20 mouse cellular contexts compared by ENCODE assay signal in genomic region chr7:99674209-99674608, GRCm38 (mm10). TPM values are rescaled to one million over a fixed set of nuclear protein-coding genes. Genes with fewer than 3 reads are reported as not detected.
DNase-seq lines count a peak whose midpoint lies in the region; ATAC-seq and TF ChIP-seq lines count a peak whose summit lies in the region.
"Had no signal": no experiment of that assay in that cellular context is flagged by ENCODE, and none has a peak within 500 bp of the region (broad histone marks: within the 10 kb centered on the region; RNA-seq: fewer than 3 reads in every experiment).

No protein-coding gene starts in this region.

- peak; percentile 26 to 29 for DNase-seq in left cerebral cortex, postnatal 14 days (ENCODE audit: low spot score in 2 of 2)
- no peak for DNase-seq in left cerebral cortex, postnatal 10 days (ENCODE audit: extremely low spot score in 1 of 2, low spot score in 2 of 2)
- DNase-seq in B cell, adult 2 months = peak; percentile 23 to 28
- no peak for DNase-seq in adipocyte (ENCODE audit: low spot score)
- DNase-seq in spleen, adult 18-20 months = no peak
- DNase-seq: adrenal gland, adult 8-10 months; cerebellum, adult 11 months; gastrocnemius, postnatal 10 days; heart, postnatal 4 days; kidney, postnatal 14 days; thymus, postnatal 36 days had no signal

- no peak for TF ChIP-seq POLR2A in bone marrow macrophage, adult 2 months (IDR thresholded peaks at IDR 0.05; ENCODE audit: borderline replicate concordance, low read depth, low read length)

- H3K4me1 ChIP-seq in bone marrow macrophage, adult 2 months (ENCODE audit: control insufficient read depth, insufficient read depth, low read length) = peaks cover 57% of the 10 kb centered on the region

- no peak; the same call in 1 of the 2 replicates for TF ChIP-seq CTCF in bone marrow macrophage, adult 2 months (IDR thresholded peaks at IDR 0.05; ENCODE audit: low read depth, low read length)

- H3K4me3 ChIP-seq in bone marrow macrophage, adult 2 months (ENCODE audit: insufficient read depth, low read length) = peak overlapping the region; percentile 6; the same call in 1 of the 2 replicates
- H3K4me3 ChIP-seq: heart, embryonic 10.5 days; intestine, embryonic 15.5 days; liver, embryonic 12.5 days; myocyte had no signal

- peak overlapping the region; percentile 93 for H3K27ac ChIP-seq in bone marrow macrophage, adult 2 months (ENCODE audit: insufficient read depth, low read depth, low read length)
- H3K27ac ChIP-seq: heart, embryonic 10.5 days; intestine, embryonic 15.5 days; liver, embryonic 12.5 days had no signal

- ATAC-seq in megakaryocyte, adult 5-6 weeks (ENCODE audit: poor library complexity, severe bottlenecking) = peak; percentile 57
- ATAC-seq: forebrain, embryonic 14.5 days; intestine, embryonic 15.5 days; liver, embryonic 12.5 days had no signal

- intact Hi-C loops in left cerebral cortex, postnatal 14 days (cut with DNase I) = no loop called here
- intact Hi-C loops in left cerebral cortex, postnatal 10 days (cut with DNase I) = no loop called here

RNA-seq across cellular contexts. Expression of gene Slco2b1, which starts 36.9 kb away (rescaled TPM):
- 10 to 100 TPM; 15.9 to 16.6 TPM for total RNA-seq in left cerebral cortex, postnatal 14 days (2021)
- 10 to 100 TPM; 15.4 to 15.8 TPM for total RNA-seq in left cerebral cortex, postnatal 10 days (2021)
- polyA plus RNA-seq in bone marrow macrophage, adult 2 months (2012; ENCODE audit: insufficient read depth, insufficient read length, missing spikeins) = 7.2 and 8.6 TPM in 2 replicates
- total RNA-seq in megakaryocyte, adult 5-6 weeks (2015) = 0.16 TPM in 1 of 2 replicates, not detected in the other
- 0.11 and 1.5 TPM in 2 replicates for total RNA-seq in megakaryocyte, adult 5-6 weeks (2017)

RNA-seq across cellular contexts. Expression of gene Tpbgl, which starts 47.3 kb away (rescaled TPM):
- total RNA-seq in left cerebral cortex, postnatal 14 days (2021) = 1 to 10 TPM; 3.7 to 4.6 TPM
- 1 to 10 TPM; 3.3 TPM for total RNA-seq in left cerebral cortex, postnatal 10 days (2021)
- 0.61 and 0.78 TPM in 2 replicates for polyA plus RNA-seq in bone marrow macrophage, adult 2 months (2012; ENCODE audit: insufficient read depth, insufficient read length, missing spikeins)
- 0.27 TPM in 1 of 2 replicates, not detected in the other for total RNA-seq in megakaryocyte, adult 5-6 weeks (2015)
- 0.07 TPM in 1 of 2 replicates, not detected in the other for total RNA-seq in megakaryocyte, adult 5-6 weeks (2017)
- polyA plus RNA-seq: myocyte had no signal

RNA-seq across cellular contexts. Expression of gene Olfr520, which starts 55.9 kb away (rescaled TPM):
- not detected for total RNA-seq in left cerebral cortex, postnatal 14 days (2021)
- total RNA-seq in left cerebral cortex, postnatal 10 days (2021) = under 1 TPM in 1 of 2 experiments, not detected in 1; 0.51 TPM
- not detected in 2 replicates for polyA plus RNA-seq in bone marrow macrophage, adult 2 months (2012; ENCODE audit: insufficient read depth, insufficient read length, missing spikeins)
- total RNA-seq in megakaryocyte, adult 5-6 weeks (2015) = not detected in 2 replicates
- not detected in 2 replicates for total RNA-seq in megakaryocyte, adult 5-6 weeks (2017)
- total RNA-seq: adrenal gland, adult 8-10 months; gastrocnemius, postnatal 10 days; heart, postnatal 4 days had no signal
- polyA plus RNA-seq: embryonic facial prominence, embryonic 14.5 days; forebrain, embryonic 14.5 days; intestine, embryonic 15.5 days; liver, embryonic 12.5 days; myocyte; stomach, embryonic 14.5 days had no signal

Comparison
In these comparisons a context has a peak if more than half of its experiments do, and no peak if none do; other contexts are left out.
1. DNase-seq: peak in left cerebral cortex, postnatal 14 days (2 of 2) and B cell, adult 2 months (2 of 2); none in left cerebral cortex, postnatal 10 days (0 of 2), adipocyte (single experiment) and spleen, adult 18-20 months (0 of 2).
2. RNA of gene Slco2b1, which starts 36.9 kb away (total RNA-seq): 15.9 to 16.6 TPM in left cerebral cortex, postnatal 14 days and 15.4 to 15.8 TPM in left cerebral cortex, postnatal 10 days; 0.11 to 1.5 TPM in megakaryocyte, adult 5-6 weeks; every median in the first group is over 4 times any median in the second.